Mouse (Mus musculus) hindbrain, embryonic 11.5 days (tissue): ENCODE data around the gene Spaca1. TPM values are rescaled to one million over a fixed set of nuclear protein-coding genes. Genes with fewer than 3 reads are reported as not detected.
"Not testable (repeated sequence)": the region's sequence is repeated elsewhere in the genome, so short reads cannot be mapped to it uniquely, and the experiment has no call there.

Experiments
- ATAC-seq: fragments of 200-750 bp; cut with Nextera tagmentation; 2 replicates; pipeline ENCODE4 v1.8.0; 2017; ENCODE audit warnings: mild to moderate bottlenecking, moderate TSS enrichment, moderate library complexity; ENCODE audit not compliant: low FRiP score
- DNase-seq: peaks from one replicate; pipeline ENCODE4 v3.0.0-alpha.2; 2015; ENCODE audit warnings: low spot score
- H3K27ac ChIP-seq: fragments of 300-500 bp; sonication (generic); 2 replicates; pipeline ENCODE4 v1.5.1; 2014; ENCODE audit warnings: mild to moderate bottlenecking, low read depth, low read length
- H3K27me3 ChIP-seq: fragments of 300-500 bp; sonication (generic); 2 replicates; pipeline ENCODE4 v1.6.1; 2014; ENCODE audit warnings: mild to moderate bottlenecking, low read length, moderate library complexity, mixed read lengths; ENCODE audit not compliant: control insufficient read depth, insufficient read depth
- H3K36me3 ChIP-seq: fragments of 300-500 bp; sonication (generic); 2 replicates; pipeline ENCODE4 v1.6.1; 2014; ENCODE audit warnings: mild to moderate bottlenecking, low read length, moderate library complexity, mixed read lengths; ENCODE audit not compliant: control insufficient read depth, insufficient read depth
- H3K4me1 ChIP-seq: fragments of 300-500 bp; sonication (generic); replicated peaks from 2 replicates; pipeline ENCODE4 v1.6.1; 2014; ENCODE audit warnings: low read length, mixed read lengths; ENCODE audit not compliant: control insufficient read depth, insufficient read depth
- H3K4me2 ChIP-seq: fragments of 300-500 bp; sonication (generic); replicated peaks from 2 replicates; pipeline ENCODE4 v1.6.1; 2014; ENCODE audit warnings: mild to moderate bottlenecking, low read depth, low read length
- H3K4me3 ChIP-seq: fragments of 300-500 bp; sonication (generic); 2 replicates; pipeline ENCODE4 v1.5.1; 2014; ENCODE audit warnings: low read depth, low read length
- H3K9ac ChIP-seq: fragments of 300-500 bp; sonication (generic); 2 replicates; pipeline ENCODE4 v1.6.1; 2014; ENCODE audit warnings: low read depth, low read length
- H3K9me3 ChIP-seq: fragments of 300-500 bp; sonication (generic); 2 replicates; pipeline ENCODE4 v1.6.1; 2016; ENCODE audit warnings: low read length; ENCODE audit not compliant: control insufficient read depth
- WGBS: fragments of 180-500 bp; shearing (Covaris S2); extraction: QIAGEN DNeasy Blood & Tissue Kit; methylation state at CpG from one replicate; pipeline ENCODE4 v1.1.7; 2014; 5-methylcytosine and 5-hydroxymethylcytosine counted together
- polyA plus RNA-seq: library from polyadenylated mRNA; unstranded; fragments of >200 nt; fragmentation: Nextera tagmentation; extraction: Ambion mirVana; gene quantifications from 2 replicates; pipeline ENCODE4 v1.2.1, GENCODE M21; 2014

Spaca1 gene
- polyA plus RNA-seq, result 1.9 and 3.1 TPM in 2 replicates

- Histone ChIP-seq H3K4me2 (peak within 1 kb of the TSS; percentile 39), H3K4me1 (no peaks in the 10 kb centered on the region), H3K9ac (0 out of 2 replicates have a peak within 1 kb of the TSS, but pooled peaks have one; percentile 34), H3K9me3 (no peaks in the 10 kb centered on the region), H3K4me3 (peak within 1 kb of the TSS; percentile 10; the same call in 1 of the 2 replicates), H3K27ac (no peak within 1 kb of the TSS), H3K36me3 (no peaks in the 10 kb centered on the region), H3K27me3 (no peaks in the 10 kb centered on the region)
- DNase-seq, result peak; percentile 32
- peak; percentile 40; the same call in 1 of the 2 replicates for ATAC-seq
- 37% methylated on average over 46 of the region's 46 CpGs for WGBS
Measured at GRCm38 (mm10) chr4:34049571-34050255, at the start of gene Spaca1. Gene Spaca1 (minus strand): TSS chr4:34050191.

GRCm38 (mm10) chr4:34087286-34087685, 37.3 kb upstream of the Spaca1 start:
- H3K27me3 ChIP-seq, H3K4me1 ChIP-seq, DNase-seq, H3K36me3 ChIP-seq, H3K27ac ChIP-seq, ATAC-seq, H3K4me3 ChIP-seq, H3K4me2 ChIP-seq, H3K9me3 ChIP-seq, H3K9ac ChIP-seq: not testable (repeated sequence)
- 93% methylated on average over 5 of the region's 5 CpGs for WGBS

GRCm38 (mm10) chr4:34081064-34081463, 31.1 kb upstream of the Spaca1 start:
- 53% methylated on average over 3 of the region's 3 CpGs for WGBS
- Histone ChIP-seq H3K27me3 (no peaks in the 10 kb centered on the region), H3K4me3 (no peak overlapping the region), H3K9me3 (no peaks in the 10 kb centered on the region), H3K36me3 (no peaks in the 10 kb centered on the region), H3K4me1 (no peaks in the 10 kb centered on the region), H3K9ac (no peak overlapping the region), H3K27ac (no peak overlapping the region), H3K4me2 (no peak overlapping the region)
- ATAC-seq, result no peak
- no peak for DNase-seq

- Histone ChIP-seq H3K4me2 (no peak overlapping the region), H3K36me3 (no peaks in the 10 kb centered on the region), H3K9ac (no peak overlapping the region), H3K4me3 (no peak overlapping the region), H3K27ac (no peak overlapping the region), H3K9me3 (no peaks in the 10 kb centered on the region), H3K4me1 (no peaks in the 10 kb centered on the region), H3K27me3 (no peaks in the 10 kb centered on the region)
- no peak for ATAC-seq
- 69% methylated on average over 2 of the region's 5 CpGs for WGBS
- no peak for DNase-seq
Measured at GRCm38 (mm10) chr4:34069002-34069401, 19.0 kb upstream of the Spaca1 start.

GRCm38 (mm10) chr4:34058320-34058719, 8.3 kb upstream of the Spaca1 start:
- no peaks in the 10 kb centered on the region for H3K4me1 ChIP-seq
- H3K9ac ChIP-seq, result no peak overlapping the region
- no peak overlapping the region for H3K4me2 ChIP-seq
- H3K9me3 ChIP-seq, result no peaks in the 10 kb centered on the region
- H3K36me3 ChIP-seq, result no peaks in the 10 kb centered on the region
- DNase-seq (no peak), ATAC-seq (no peak)
- no peak overlapping the region for H3K27ac ChIP-seq
- H3K4me3 ChIP-seq, result no peak overlapping the region
- 88% methylated on average over 1 of the region's 1 CpGs for WGBS
- no peaks in the 10 kb centered on the region for H3K27me3 ChIP-seq

GRCm38 (mm10) chr4:34026771-34027170, 23.2 kb downstream of the Spaca1 start:
- 90% methylated on average over 2 of the region's 2 CpGs for WGBS
- ATAC-seq, result no peak

GRCm38 (mm10) chr4:34021456-34021855, 28.5 kb downstream of the Spaca1 start:
- no peak for ATAC-seq
- Histone ChIP-seq H3K4me1 (0 out of 2 replicates have a peak, but pooled peaks cover 2% of the 10 kb centered on the region), H3K4me3 (no peak overlapping the region), H3K36me3 (no peaks in the 10 kb centered on the region), H3K27ac (no peak overlapping the region), H3K27me3 (no peaks in the 10 kb centered on the region), H3K9ac (no peak overlapping the region), H3K9me3 (no peaks in the 10 kb centered on the region), H3K4me2 (no peak overlapping the region)
- WGBS, result 32% methylated on average over 2 of the region's 2 CpGs
- peak; percentile 17 for DNase-seq

More at GRCm38 (mm10) chr4:34026771-34027170, 23.2 kb downstream of the Spaca1 start:
- Histone ChIP-seq H3K9me3 (no peaks in the 10 kb centered on the region), H3K4me2 (no peak overlapping the region), H3K4me3 (no peak overlapping the region), H3K36me3 (no peaks in the 10 kb centered on the region), H3K9ac (no peak overlapping the region), H3K27me3 (no peaks in the 10 kb centered on the region), H3K27ac (no peak overlapping the region), H3K4me1 (no peaks in the 10 kb centered on the region)
- DNase-seq, result no peak

- H3K36me3 ChIP-seq, result no peaks in the 10 kb centered on the region
- no peaks in the 10 kb centered on the region for H3K27me3 ChIP-seq
- H3K4me3 ChIP-seq, result no peak overlapping the region
- no peak for DNase-seq
- no peaks in the 10 kb centered on the region for H3K4me1 ChIP-seq
- H3K4me2 ChIP-seq, result no peak overlapping the region
- no peak overlapping the region for H3K27ac ChIP-seq
- no peak overlapping the region for H3K9ac ChIP-seq
- no peak for ATAC-seq
- no peaks in the 10 kb centered on the region for H3K9me3 ChIP-seq
Measured at GRCm38 (mm10) chr4:33996382-33996781, 53.6 kb downstream of the Spaca1 start.

GRCm38 (mm10) chr4:33992687-33993086, 57.3 kb downstream of the Spaca1 start:
- H3K36me3 ChIP-seq, result no peaks in the 10 kb centered on the region
- H3K4me3 ChIP-seq, result no peak overlapping the region
- H3K9ac ChIP-seq, result no peak overlapping the region
- no peak overlapping the region for H3K27ac ChIP-seq
- DNase-seq, result no peak
- no peak for ATAC-seq
- no peaks in the 10 kb centered on the region for H3K9me3 ChIP-seq
- 79% methylated on average over 2 of the region's 3 CpGs for WGBS
- no peaks in the 10 kb centered on the region for H3K4me1 ChIP-seq
- H3K27me3 ChIP-seq, result no peaks in the 10 kb centered on the region
- no peak overlapping the region for H3K4me2 ChIP-seq
